Mouse (Mus musculus) layer of hippocampus, adult 18-20 months (tissue): ENCODE data around the gene Caln1. TPM values are rescaled to one million over a fixed set of nuclear protein-coding genes. Genes with fewer than 3 reads are reported as not detected.
"Not testable (repeated sequence)": the region's sequence is repeated elsewhere in the genome, so short reads cannot be mapped to it uniquely, and the experiment has no call there.

Experiments used
- DNase-seq, 2 experiments: peaks; one replicate each; pipeline ENCODE4 v3.0.0; 2022; ENCODE audit warnings: low spot score in 2 of 2
- total RNA-seq, 2 experiments: library from RNA; stranded (reverse); gene quantifications; 2 replicates each; pipeline ENCODE4 v1.2.3; 2021

The Caln1 gene
- total RNA-seq, 2 experiments from 2014 or later, result 131 to 139 TPM

DNA sequence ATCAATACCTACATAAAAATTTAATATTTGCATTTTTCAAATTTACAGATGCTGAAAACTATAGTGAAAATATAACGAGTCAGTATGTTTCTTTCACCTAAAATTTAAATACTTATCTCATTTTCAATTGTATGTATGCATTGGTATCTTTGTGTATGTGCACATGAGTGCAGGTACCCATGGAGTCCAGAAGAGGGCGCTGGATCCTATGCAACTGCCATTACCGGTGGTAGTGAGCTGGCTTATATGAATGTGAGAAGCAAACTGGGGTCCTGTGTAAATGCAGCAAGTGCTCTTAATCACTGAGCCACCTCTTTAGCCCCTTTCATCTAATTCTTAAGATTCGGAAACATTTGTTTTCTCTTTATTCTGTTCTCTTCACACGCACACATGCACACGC, 146.1 kb downstream of the Caln1 start:
- DNase-seq, result no peak

DNA sequence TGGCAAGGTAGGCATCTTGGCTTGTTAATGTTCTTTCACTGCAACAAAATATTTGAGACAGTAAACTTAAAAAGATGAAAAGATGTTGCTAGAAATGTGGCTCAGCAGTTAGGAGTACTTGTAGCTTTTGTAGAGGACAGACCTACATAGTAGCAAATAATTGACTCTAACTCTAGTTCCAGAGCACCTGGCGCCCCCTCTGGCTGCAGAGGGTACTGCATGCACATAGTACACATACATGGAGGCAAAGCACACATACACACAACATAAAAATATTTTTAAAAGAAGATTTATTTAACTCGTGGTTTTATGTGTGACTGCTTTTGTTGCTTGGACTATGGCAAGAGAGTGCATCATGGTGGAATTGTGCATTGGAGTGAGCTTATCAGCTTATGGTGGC, 151.3 kb downstream of the Caln1 start:
- DNase-seq, result no peak

GRCm38 (mm10) chr5:130527416-130527815, 158.2 kb downstream of the Caln1 start:
- DNase-seq, result no peak

GRCm38 (mm10) chr5:130547496-130547895, 178.2 kb downstream of the Caln1 start:
- DNase-seq, result no peak

- no peak for DNase-seq
These were observed 184.7 kb downstream of the Caln1 start for GRCm38 (mm10) chr5:130553916-130554315.

- DNase-seq, result no peak
These were observed 193.9 kb downstream of the Caln1 start for GRCm38 (mm10) chr5:130563146-130563545.

- no peak for DNase-seq
These were observed 196.7 kb downstream of the Caln1 start for GRCm38 (mm10) chr5:130566002-130566401.

DNA sequence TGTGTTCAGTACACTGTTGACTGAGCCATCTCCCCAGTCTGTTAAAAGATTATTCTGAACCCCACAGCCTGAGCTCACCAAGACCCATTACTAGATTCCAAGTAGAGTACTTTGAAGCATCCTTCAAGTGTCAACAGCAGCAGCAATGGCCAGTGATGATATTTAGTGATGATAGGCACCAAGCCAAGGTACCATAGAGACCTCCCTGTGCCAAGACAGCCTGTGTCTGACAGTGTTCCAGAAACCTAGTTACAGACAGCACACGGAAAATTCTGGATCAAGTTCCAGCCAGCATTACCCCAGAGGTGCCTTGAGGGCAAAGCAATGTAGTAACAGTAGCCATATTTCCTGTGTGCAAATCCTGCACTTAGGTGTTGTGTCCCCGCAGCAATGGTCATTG, 208.3 kb downstream of the Caln1 start:
- no peak for DNase-seq

GRCm38 (mm10) chr5:130584042-130584441, 214.8 kb downstream of the Caln1 start:
- no peak for DNase-seq

GRCm38 (mm10) chr5:130586257-130586656, 217.0 kb downstream of the Caln1 start:
- DNase-seq, result no peak

GRCm38 (mm10) chr5:130596541-130596940, 227.3 kb downstream of the Caln1 start:
- no peak for DNase-seq

- no peak for DNase-seq
These were observed 244.4 kb downstream of the Caln1 start for GRCm38 (mm10) chr5:130613657-130614056.

GRCm38 (mm10) chr5:130614209-130614608, 245.0 kb downstream of the Caln1 start:
- DNase-seq, result peak in 1 of 2 experiments; percentile 7

- DNase-seq, result peak in 1 of 2 experiments; percentile 10
These were observed 250.8 kb downstream of the Caln1 start for GRCm38 (mm10) chr5:130620060-130620459.

- peak in 1 of 2 experiments; percentile 38 for DNase-seq
These were observed 254.0 kb downstream of the Caln1 start for GRCm38 (mm10) chr5:130623206-130623605.

DNA sequence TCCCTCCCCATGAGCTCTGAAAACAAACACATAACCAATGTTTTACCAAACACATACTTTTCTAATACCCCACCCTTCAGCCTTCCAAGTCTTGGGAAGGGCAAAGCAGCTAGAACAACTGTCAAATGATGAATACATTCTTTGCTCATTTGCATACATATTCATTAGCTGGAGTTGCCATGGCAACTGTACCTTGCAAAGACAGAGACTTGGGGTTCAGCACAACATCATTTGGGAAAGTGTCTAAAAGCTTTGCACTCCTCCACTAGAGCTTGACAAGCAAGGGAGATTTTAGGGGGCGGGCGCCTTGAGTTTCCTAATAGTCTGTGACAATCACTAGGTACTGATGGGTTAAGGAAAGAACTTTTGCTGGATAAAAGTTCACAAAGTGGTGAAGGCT, 258.5 kb downstream of the Caln1 start:
- peak in 1 of 2 experiments; percentile 45 for DNase-seq

GRCm38 (mm10) chr5:130635397-130635796, 266.1 kb downstream of the Caln1 start:
- DNase-seq, result no peak

GRCm38 (mm10) chr5:130641881-130642280, 272.6 kb downstream of the Caln1 start:
- no peak for DNase-seq

DNA sequence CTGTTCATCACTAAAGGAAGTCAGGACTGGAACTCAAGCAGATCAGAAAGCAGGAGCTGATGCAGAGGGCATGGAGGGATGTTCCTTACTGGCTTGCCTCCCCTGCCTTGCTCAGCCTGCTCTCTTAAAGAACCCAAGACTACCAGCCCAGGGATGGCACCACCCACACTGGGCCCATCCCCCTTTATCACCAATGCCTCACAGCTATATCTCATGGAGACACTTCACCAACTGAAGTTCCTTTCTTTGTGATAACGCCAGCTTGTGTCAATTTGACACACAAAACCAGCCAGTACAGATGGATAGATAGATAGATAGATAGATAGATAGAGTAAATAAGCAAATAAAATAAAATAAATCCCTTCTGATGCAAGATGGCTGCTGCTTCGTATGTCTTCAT, 276.9 kb downstream of the Caln1 start:
- not testable (repeated sequence) for DNase-seq

DNA sequence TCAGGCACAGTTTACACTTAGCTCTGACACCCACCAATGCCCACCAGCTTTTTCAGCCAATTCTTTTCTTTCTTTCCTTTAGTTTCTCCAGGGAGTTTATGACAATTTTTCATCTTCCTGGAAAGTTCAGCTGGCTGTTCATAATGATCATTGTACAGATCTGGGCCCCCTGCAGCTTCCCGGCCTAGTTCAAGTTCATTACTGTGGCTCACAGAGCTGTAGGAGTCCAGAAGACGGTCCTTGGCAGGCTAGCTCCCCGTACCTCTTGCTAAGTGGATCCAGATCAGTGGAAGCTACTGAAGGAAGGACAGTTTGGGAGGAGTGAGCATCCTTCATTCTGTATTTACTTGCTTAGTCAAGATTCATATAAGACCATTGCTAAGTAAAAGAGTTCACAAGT, 288.9 kb downstream of the Caln1 start:
- no peak for DNase-seq

DNA sequence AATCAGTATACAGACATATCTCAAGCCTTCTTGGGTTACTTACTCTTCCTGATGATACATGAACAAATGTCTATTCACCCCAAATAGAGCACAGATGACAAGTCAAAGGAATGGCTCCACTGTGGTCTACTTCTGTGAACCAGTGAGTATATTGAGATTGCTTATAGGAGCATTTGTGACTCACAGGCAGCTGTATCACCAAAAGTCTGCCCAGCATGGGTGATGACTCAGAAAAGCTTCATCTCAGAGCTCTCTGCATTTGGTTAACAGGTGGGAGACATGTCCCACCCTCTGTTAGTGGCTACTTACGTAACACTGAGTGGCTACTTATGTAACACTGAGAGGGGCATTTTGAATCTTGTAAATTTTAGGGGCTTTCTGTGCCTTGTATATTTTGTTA, 296.8 kb downstream of the Caln1 start:
- DNase-seq, result peak in 1 of 2 experiments; percentile 35

- DNase-seq, result peak in 1 of 2 experiments; percentile 20
These were observed 303.3 kb downstream of the Caln1 start for GRCm38 (mm10) chr5:130672588-130672987.

DNA sequence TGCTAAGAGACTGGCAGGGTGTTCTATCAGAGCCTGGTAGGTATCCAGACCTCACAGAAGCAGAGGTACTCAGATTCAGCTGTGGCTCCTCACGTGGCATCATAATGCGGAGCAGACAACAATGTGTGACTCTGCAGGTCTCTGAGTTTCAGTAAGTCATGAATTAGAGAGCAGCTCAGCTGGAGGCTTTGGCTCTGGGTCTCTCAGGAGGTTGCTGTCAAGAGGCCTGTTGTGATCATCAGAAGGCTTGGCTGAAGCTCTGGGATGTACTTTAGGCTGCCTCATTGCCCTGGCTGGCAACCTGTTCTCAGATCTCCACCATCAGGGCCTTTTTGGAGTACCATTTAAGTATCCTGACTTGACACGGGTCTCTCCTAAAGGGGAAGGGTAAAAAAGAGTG, 303.8 kb downstream of the Caln1 start:
- no peak for DNase-seq

- DNase-seq, result no peak
These were observed 308.6 kb downstream of the Caln1 start for GRCm38 (mm10) chr5:130677895-130678294.
